Mouse (Mus musculus) right cerebral cortex, postnatal 4 days (tissue): ENCODE measurements around the gene Lmln.
"Not testable (repeated sequence)": the region's sequence is repeated elsewhere in the genome, so short reads cannot be mapped to it uniquely, and the experiment has no call there.

Experiments used
- DNase-seq: peaks from one replicate; pipeline ENCODE4 v3.0.0-alpha.2; 2022

Gene Lmln

DNA sequence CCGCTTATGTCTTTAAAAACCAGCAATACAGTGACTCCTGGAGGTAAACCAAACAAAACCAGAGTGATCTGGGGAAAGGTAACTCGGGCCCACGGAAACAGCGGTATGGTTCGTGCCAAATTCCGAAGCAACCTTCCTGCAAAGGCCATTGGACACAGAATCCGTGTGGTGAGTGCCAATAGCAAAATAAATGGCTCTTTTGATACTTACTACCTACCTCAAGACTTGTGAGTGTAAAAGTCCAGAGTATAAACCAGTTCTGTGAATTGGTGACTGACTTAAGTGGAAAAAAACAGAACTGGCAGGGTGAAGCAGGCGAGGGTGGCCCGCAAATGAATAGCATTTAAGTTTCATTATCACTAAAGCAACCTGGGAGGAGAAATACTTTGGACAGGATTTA is 3.7 kb upstream of the Lmln start:
- not testable (repeated sequence) for DNase-seq

GRCm38 (mm10) chr16:33059471-33059870 is 2.9 kb upstream of the Lmln start:
- no peak for DNase-seq

DNA sequence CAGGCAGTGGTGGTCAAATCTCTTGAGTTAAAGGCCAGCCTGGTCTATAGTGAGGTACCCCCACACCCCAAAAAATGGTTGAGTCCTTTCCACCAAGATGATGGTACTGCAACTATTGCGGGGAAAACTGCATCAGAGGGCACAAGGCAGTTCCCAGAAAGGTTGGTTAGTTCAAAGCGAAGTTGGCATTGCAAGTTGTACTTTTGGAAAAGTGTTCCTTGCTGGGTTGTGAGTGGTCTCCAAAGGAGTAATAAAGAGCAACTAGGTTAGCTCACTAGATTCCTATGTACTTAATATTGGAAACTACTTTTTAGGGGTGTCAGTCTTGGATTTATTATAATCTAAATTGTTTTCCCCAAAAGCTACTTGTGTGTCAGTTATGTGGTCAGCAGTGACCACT is 1.4 kb upstream of the Lmln start:
- no peak for DNase-seq

DNA sequence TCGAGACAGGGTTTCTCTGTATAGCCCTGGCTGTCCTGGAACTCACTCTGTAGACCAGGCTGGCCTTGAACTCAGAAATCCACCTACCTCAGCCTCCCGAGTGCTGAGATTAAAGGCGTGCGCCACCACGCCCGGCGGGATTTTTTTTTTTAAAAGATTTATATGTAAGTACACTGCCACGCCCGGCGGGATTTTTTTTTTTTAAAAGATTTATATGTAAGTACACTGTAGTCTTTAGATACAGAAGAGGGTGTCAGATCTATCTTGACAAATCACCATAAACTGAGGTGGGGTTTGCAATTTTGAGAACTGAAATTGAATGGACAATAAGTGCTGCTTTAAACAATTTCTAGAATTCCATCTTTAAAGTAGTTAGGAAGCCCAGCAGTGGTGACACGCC is 921 bp upstream of the Lmln start:
- no peak for DNase-seq

DNA sequence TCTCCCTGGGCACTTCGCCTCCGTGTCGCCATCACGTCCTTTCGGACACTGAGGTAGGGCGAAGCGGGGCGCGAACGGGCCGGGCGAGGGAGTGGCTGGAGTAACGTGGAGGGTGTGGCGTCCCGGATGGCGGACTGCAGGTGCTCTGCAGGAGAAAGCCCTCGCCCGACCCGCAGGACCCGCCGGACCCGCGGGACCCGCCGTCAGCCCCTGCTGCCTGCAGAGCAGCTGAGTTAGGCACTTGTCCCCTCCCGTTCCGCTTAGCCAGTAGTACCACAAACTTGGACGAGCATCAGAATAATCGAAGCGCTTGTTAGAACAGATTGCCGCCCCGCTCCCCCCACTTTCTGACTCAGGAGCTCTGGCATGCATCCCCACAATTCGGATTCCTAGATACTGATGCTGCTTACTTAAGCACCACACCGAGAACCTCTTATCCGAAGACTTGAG is 386 bp downstream of the Lmln start:
- DNase-seq = peak; percentile 49

- no peak for DNase-seq
Observed at GRCm38 (mm10) chr16:33063267-33063666, 946 bp downstream of the Lmln start.

DNA sequence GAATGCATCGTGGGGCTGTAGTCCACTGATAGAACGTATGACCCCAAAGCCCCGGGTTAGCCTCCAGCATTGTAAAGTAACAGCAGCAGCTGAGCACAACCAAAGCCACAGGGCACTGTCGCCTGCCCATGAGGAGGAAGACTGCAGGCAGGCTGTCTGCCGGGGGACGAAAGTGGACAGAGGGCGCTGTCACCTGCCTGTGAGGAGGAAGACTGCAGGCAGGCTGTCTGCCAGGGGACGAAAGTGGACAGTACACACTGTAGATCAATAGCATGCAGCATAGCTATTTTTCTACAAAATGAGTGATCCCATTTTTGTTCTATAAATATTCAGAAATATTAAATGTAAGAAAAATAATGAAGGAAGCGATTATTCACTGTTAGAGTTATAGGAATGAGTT is 2.3 kb downstream of the Lmln start:
- no peak for DNase-seq

- no peak for DNase-seq
Observed at GRCm38 (mm10) chr16:33070928-33071327, 8.6 kb downstream of the Lmln start.

GRCm38 (mm10) chr16:33072871-33073557 is 10.7 kb downstream of the Lmln start:
- no peak for DNase-seq

GRCm38 (mm10) chr16:33074967-33075366 is 12.6 kb downstream of the Lmln start:
- DNase-seq = no peak

- DNase-seq = no peak
Observed at GRCm38 (mm10) chr16:33076078-33076477, 13.8 kb downstream of the Lmln start.

DNA sequence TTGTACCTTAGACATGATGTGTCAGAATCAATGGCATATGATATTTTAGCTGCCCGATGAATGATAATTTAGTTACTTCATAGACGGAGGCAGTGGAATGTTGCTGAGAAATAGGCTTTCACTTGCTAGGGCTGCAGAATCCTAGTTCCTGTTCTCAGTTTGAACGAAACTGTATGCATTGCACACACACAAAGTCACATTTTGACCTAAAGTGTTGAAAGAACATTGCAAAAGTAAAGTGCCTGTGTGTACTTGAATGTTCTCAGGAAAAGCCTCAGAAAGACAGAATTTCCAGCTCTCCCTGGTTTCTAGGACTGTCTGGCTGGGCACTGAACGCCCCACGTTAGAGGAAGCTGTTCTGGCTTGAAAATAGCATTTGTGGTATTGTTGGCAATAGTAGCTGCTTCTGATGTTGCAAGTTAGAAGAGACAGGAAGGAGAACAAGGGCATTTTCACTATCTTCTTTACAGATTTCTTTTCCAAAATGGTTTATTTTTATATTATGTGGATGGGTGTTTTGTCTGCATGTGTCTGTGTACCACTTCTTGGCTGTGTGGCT is 14.8 kb downstream of the Lmln start:
- DNase-seq = no peak

DNA sequence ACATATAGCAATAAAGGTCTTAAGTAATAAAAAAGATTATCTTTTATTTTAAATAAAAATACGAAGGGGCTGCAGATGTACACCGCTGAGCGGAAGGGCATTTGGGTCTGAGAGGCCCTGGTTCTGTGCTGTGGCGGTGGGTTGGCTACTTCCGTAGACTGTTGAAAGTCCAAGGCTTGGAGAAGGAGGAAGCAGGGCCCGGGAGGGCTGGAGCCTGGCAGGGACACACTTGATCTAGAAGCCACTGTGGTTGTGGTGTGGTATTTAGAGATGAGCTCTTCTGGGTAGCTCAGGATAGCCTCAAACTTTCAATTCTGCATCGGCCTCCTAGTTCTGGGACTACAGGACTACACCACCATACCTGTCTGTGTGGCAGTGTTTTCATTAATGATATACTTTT is 17.7 kb downstream of the Lmln start:
- no peak for DNase-seq

DNA sequence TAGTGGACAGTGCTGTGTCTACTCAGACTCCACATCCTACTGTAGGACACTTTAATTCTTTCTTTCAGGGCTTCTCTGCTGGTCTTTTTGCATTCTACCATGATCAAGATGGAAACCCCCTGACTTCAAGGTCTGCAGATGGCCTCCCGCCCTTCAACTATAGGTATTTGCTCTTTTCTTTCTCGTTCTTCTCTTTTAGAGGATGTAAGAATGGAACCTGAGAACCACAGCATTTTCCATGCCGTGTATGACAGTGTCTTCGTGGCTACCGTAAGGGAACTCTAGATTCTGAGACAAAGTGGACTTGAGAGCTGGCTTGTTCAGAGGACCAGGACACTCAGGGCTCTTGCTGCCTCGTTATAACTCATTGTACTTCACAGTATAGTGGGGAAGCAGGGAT is 20.6 kb downstream of the Lmln start:
- no peak for DNase-seq

GRCm38 (mm10) chr16:33083996-33084395 is 21.7 kb downstream of the Lmln start:
- DNase-seq = no peak

- DNase-seq = no peak
Observed at GRCm38 (mm10) chr16:33085666-33086065, 23.3 kb downstream of the Lmln start.

GRCm38 (mm10) chr16:33113726-33114125 is 51.4 kb downstream of the Lmln start:
- DNase-seq = peak; percentile 42

DNA sequence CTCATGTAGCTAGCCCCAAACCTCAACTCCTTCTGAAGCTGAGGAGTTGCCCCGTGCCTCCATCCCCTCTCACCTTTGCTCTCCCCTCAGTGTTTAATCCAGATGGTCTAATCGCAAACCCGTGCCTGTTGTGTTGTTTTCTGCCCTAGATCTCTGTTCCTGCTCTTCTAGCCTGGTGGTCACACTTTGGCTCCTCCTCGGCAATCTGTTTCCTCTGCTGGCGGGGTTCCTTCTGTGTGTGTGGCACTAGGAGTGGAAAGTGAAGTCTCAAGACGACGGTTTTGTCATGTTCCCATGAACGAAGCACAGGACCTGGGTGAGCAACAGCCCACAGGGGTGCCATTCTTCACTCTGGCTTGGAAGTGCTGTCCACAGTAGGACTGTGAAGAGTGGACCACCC is 61.1 kb downstream of the Lmln start:
- no peak for DNase-seq

DNA sequence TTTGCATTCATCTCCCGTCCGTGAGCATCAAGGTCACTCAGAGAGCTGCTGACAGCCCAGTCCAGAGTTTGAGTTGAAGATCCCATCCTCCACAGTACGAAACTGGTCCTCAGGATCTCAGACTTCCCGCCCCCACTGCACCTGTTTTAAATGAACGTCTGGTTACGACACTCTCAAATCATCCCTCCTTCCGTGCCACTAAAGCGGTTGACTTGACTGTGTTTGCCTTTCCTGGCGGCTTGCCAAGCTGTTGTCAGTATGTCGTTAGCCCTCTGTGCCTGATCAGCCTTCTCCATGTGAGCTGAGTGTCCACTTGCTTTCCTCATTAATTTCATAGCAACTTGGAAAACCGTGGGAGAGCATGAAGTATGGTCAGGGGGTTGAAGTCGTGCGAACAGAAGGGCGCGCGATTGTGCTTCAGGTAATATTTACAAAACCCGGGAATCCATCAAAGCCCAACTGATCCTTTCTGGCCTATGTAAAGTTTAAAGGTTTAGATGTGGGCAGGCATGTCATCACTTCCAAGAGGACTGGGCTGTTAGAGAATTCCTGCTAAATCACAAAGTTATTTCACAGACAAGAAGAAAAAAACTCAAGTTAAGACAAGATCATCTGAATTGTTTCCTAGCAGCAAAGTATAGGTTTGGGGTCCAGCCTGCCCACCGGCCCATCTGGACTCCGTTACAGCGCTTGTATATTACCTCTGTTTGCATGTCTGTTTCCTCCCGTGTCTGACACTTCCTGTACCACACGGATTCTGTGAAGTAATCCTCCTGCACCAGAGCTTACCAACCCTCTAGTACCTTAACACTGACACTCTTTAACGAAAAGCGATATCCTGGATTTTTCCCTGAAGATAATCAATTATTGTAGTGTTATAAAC is 61.9 kb downstream of the Lmln start:
- peak; percentile 29 for DNase-seq

GRCm38 (mm10) chr16:33127052-33127451 is 64.7 kb downstream of the Lmln start:
- DNase-seq = no peak

DNA sequence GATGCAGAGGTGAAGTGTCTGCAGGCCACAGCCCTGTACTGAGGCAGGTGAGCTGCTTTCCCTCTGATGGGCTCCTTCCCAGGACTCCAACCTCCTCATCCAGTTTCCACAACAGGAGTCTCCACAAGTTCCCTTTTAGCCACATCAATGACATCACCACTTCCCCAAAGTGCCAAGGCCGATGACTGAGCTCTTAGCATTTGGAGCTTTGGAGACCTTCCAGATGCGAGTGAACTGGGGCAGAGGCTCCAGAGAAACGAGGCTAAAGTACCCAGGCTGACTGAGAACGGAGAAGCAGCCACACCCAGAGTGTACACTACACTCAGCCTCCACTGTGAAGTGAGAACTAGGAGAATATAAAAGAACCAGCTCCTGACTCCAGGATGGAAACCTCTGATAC is 68.4 kb downstream of the Lmln start:
- DNase-seq = no peak

- no peak for DNase-seq
Observed at GRCm38 (mm10) chr16:33133186-33133585, 70.9 kb downstream of the Lmln start.

DNA sequence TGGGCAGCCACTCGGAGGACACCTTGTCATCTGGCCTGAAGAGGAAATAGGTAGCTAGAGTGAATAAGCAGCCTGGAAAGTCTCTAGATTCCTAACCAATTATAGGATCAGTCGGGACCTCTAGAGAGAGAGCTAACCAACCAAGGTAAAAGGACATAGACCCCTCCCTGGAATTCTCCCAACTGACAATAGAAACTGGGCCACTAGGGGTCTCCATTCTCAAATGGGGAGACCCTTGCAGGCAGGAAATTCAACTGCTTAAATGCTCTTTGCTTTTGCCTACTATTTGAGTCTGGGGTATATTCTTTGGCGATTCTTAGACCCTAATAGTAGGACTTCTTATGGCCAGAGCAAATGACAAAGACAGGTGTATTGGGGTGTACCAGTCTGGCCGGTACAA is 72.8 kb downstream of the Lmln start:
- no peak for DNase-seq

GRCm38 (mm10) chr16:33139061-33139460 is 76.7 kb downstream of the Lmln start:
- DNase-seq = not testable (repeated sequence)
